Mouse (Mus musculus) thymus, postnatal 25 days (tissue): ENCODE results near the gene Gtf3c2.
"Not testable (repeated sequence)": the region's sequence is repeated elsewhere in the genome, so short reads cannot be mapped to it uniquely, and the experiment has no call there.

Experiments
- DNase-seq: peaks from one replicate; pipeline ENCODE4 v3.0.0; 2022

Gtf3c2 gene

DNA sequence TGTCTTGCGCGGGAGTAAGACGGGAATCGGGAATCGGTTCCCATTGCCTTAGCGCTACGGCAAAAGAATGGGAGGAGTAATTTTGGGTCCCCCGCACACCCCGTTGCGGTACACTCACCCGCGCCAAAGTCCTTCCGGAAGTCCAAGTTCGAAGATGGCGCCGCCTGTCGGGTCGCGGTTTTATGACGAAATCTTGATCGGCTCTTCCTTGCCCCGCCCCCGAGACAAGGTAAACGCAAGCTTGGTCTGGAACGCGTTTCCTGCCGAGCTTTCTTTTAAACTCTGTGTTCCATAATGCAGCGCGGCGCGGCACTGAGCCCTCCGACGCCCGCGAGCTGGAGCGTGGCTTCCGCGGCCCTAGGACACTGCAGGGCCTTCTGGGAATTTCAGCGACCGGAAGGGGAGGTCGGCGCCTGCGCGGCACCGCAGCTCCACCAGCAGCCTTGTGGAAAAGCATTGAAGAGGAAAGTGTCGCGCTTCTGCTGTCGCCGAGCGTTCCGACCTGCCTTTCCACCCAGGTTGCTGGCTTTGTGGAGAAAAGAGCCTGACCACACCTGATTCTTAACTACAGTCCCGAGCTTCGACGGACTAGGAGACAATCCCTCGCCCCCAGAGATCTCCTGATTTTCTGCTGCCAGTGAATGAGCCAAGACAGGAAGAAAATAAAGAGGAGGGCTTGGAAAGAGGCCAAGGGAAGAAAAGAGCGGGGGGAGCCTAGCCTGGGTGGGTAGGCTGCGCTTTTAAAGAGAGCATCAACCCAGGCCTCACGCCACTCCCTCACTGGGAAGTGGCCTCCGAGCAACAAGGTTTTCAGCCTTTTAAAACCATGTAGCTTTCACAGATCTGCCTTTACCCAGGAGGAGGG is at the start of gene Gtf3c2, which contains the start of gene Gm29609:
TSS of gene Gtf3c2 (minus strand) at position 379 of the 865 bp plus-strand sequence.
TSS of gene Gm29609 (minus strand) at position 146 of the 865 bp plus-strand sequence.
- peak; percentile 94 for DNase-seq

DNA sequence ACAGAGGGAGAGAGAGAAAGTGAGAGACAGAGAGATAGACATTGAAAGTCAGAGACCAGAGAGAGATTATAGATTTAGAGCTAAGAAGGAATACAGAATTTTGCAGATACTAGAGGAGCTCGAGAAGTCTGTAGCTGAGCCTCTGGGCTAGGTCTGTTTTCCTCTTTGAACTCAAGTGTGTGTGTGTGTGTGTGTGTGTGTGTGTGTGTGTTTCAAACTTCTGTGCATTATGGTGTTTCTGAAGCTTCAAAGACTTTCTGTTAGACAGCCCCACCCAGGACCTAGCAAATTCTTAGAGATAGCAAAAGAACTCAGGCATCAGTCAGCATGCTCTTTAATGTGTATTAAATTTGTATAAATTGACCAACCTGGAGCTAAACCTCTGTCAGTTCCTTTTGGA is 46.7 kb upstream of the Gtf3c2 start:
- DNase-seq = no peak

DNA sequence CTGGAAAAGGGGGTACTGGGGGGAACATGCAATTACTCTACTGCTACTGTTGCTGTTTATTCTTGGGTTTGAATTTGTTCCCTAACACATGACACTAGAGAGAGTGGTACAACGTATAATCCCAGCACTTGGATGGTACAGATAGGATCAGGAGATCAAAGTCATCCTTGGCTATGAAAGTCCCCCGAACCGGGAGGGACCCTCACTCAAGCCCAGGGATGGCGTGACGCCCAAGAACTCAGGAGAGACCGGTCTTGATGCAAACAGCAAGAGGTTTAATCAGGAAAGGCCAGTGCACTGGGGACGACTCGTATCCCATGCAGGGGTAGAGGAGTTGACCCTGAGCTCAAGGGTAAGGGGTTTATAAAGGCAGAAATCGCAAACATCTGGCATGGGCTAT is 42.8 kb upstream of the Gtf3c2 start:
- no peak for DNase-seq

DNA sequence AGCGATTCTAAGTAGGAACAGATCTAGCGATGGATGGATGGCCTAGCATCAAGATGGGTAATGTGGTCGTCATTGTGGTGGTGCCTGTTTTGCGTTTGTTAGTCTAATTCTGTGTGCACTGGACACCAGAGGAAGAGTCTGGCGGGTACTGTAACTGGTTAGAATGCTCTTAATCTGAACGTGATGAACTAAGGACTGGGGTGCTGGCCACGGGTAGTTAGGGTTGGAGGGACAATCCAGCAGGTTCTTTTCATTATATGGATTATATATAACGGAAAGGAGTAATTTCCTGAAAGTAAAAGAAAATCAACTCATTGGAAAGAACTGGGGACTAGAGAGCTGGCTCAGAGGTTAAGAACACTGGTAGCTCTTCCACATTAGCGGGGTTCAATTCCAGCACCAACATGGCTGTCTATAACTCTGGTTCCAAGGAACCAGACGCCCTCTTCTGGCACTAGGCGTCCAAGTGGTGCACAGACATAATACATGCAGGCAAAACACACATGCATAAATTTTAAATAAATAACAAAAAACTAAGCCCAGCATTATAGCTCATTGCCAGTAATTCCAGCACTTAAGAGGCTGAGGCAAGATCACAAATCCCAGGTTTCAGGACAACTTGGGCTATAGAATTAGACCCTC is 41.5 kb upstream of the Gtf3c2 start:
- peak; percentile 47 for DNase-seq

DNA sequence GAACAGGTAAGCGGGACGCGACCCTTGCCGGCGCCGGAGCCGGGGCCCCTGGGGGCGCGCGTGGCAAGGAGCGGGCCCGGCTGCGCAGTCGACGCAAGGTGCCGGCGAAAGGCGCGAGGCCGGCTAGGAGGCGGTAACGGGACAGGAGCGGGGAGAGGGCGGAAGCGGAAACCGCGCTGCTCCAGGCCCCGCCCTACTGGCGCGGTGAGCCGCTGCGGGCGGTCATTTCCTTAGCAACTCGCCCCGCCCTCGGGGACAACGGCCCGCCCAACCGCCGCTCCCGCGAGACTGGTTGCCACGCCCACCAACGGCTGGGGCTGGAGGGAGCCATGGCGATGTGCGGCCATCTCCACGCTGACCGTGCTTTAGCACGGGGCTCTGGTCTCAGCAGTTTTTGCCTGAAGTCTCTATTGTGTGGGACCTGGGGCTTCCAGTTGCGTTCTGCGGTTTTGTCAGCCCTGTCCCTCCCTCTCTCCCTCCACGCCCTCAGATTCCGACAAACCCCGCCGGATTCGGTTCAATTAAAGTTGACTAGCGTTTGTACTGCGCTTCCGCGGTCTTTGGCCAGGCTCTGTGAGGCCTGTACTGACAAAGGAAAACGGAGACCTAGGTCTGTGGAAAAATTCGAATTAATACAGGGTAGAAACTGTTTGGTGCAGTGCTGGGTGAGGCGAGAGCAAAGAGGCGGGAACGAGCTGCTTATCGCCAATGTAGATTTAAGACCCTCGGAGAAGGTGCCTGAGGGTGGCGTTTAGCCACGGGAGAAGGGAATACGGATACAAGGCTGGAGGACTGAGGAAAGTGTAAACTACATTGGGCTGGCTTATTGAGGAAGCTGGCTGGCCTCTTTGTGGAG is 40.7 kb upstream of the Gtf3c2 start, which contains the start of gene Ppm1g:
TSS of gene Ppm1g (minus strand) at position 240 of the 856 bp plus-strand sequence.
- DNase-seq = peak; percentile 98

DNA sequence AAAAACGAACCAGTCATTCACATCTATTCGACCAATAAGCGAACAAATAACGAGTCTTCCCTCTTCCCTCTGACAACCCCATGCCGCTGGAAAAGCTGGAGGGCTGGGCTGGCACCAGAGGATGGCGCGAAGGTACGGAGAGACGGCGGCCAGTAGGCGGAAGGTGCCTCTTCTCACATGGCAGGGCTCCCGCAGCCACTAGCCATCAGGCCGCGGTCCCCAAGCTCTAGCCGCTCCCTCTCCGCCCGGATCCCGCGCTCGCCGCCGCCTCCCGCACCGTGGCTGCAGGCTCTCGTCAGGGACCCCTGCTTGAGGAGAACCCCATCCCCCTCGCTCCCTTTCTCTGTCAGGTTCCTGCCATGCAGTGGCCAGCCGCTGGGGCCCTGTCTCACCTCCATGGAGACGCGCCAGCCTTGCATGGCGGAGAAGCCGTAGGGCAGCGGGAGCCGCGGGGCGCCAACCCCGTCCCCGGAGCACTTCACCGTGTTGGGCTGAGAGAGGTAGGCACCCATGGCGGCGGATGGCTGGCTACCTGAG is 40.0 kb upstream of the Gtf3c2 start:
- no peak for DNase-seq

DNA sequence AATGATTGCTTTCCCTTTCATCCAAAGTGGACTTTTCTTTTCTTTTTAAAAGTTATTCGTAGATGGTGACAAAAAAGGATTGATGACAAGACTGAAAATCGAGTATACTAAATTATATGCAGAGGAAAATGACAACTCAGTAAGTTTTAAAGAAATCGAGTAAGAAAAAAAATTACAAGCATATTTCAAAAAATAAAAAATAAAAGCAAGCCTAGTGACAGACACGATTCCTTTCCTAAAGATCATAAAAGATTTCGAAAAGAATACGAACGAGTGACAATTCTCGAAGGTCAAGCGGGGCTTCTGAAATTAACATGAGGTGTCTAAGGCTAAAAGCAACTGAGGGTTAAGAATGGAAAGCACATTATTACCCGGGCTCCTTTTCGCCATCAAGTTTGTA is 39.5 kb upstream of the Gtf3c2 start:
- DNase-seq = no peak

DNA sequence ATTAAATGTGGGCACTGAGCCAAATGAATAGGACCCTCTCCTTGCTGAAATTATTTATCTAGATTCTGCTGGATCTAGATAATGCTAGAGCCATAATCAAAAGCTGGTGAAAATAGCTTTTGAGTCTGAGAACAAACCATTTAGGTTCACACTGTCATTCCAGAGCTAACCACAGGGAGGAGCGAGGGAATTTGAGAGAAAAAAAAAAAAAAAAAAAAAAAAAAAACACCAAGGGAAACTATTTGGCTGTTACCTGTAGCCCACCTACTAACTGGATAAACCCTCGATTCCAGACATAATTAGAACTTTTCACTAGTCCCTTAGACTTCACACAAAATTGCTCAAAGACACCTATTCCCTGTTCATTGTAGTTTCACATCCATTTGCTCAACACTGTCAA is 39.1 kb upstream of the Gtf3c2 start:
- DNase-seq = no peak

DNA sequence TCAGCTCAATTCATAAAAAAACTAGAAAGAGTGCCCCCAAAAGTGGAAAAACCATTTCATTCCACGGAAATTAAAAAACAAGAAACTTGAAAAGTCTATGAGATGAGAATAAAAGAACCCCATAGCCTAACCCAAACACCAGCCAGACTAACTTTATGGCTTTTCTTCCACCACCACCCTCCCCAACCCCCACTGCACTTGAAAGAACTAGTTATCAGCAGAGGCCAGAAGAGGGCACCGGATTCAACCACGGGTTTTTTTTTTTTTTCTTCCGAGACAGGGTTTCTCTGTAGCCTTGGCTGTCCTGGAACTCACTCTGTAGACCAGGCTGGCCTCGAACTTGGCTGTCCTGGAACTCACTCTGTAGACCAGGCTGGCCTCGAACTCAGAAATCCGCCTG is 38.4 kb upstream of the Gtf3c2 start:
- DNase-seq = no peak

DNA sequence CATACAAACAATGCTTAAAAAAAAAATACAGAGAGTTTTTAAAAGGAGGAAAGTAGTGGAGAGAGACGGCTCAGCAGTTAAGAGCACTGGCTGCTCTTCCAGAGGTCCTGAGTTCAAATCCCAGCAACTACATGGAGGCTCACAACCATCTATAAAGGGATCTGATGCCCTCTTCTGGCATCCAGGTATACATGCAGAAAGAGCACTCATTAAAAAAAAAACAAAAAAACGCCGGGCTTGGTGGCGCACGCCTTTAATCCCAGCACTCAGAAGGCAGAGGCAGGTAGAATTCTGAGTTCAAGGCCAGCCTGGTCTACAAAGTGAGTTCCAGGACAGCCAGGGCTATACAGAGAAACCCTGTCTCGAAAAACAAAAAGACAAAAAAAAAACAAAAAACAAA is 36.6 kb upstream of the Gtf3c2 start:
- not testable (repeated sequence) for DNase-seq

DNA sequence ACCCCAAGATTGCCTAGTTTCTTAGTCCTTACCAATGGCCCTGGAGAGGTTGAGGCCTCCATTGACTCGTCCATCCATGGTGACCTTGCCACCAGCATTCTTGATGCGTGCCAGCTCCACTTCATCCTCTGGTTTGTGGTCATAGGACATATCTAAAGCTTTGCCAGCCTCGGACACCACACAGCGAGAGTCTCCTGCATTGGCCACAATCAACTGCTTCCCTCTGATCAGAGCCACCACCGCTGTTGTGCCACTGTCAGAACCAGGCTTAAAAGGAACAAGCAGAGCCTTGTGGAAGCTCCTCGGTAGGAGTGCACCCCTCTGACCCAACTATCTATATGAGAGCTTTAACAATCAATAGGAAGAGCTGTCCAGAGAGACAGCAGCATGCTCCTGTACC is 24.5 kb upstream of the Gtf3c2 start:
- DNase-seq = no peak

DNA sequence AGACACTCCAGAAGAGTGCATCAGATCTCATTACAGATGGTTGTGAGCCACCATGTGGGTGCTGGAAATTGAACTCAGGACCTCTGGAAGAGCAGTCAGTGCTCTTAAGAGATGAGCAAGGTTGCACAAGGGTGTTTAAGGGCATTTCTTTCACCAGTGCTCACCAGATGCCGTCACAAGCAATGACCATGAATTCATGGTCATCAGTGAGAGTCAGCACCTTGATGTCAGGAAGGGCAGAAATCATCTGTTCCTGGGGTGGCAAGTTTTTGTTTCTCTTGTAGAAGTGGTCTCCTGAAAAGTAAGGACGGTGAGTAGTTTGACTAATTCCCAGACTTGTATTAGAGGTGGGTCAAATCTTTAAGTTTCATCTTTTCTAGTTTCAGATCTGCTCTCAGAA is 23.9 kb upstream of the Gtf3c2 start:
- no peak for DNase-seq

DNA sequence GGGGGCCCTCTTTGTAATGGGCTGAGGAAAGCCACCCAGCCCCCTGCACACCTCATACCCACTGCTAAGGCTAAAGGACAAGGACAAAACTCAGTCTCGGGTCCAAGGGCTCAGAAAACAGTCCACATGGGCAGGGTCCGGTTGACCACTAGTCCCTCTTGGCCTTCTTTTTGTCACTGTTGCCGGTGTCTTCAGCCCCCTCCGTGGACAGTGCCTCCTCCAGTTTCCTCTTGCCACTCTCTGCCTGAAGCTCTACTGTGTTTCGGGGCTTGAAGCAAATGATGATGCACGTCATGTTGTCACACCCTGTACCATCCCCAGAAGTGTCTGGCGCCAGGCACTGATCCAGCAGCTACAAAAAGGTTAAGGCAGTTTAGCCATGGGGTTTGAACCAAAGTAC is 23.0 kb upstream of the Gtf3c2 start:
- DNase-seq = no peak

DNA sequence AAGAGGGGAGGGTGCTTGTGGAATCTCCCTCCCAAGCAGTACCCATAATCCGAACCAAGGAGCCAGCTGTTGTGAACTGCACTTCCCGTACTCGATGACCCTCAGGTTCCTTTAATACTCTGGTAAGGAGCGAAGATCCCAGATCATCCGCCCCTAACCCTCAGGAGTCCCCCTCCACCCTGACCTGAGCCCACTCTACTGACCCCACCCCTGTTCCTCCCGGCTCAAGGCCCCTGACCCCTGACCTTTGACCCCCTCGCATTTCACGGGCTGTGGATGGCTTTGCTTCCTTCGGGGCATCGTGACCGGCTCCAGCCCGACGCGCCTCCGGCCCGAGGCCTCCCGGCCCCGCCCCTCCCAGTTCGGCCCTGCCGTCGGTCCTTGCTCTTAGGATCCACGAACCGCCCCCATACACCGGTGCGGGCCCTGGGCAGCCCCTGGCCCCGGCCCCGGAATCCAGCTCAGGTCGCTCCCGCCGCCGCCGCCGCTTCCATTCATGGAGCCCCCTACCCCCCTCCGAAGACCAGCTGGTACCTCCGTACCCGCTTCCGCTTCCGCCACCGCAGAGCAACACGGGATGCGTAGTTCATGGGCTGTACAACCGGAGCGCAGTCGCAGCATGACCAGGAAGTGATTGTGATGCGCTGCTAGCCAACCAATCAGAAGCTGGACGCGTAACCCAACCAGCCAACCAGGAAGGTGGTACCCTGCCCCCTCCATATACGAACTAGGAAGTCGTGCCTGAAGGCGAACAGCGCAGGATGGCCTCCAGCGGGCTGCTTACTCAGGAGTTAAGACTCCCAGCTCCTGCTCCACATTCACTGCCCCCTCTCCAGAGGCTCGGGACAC is 22.0 kb upstream of the Gtf3c2 start, which contains the start of gene Zfp513:
TSS of gene Zfp513 (minus strand) at position 562 of the 849 bp plus-strand sequence.
- peak; percentile 93 for DNase-seq

DNA sequence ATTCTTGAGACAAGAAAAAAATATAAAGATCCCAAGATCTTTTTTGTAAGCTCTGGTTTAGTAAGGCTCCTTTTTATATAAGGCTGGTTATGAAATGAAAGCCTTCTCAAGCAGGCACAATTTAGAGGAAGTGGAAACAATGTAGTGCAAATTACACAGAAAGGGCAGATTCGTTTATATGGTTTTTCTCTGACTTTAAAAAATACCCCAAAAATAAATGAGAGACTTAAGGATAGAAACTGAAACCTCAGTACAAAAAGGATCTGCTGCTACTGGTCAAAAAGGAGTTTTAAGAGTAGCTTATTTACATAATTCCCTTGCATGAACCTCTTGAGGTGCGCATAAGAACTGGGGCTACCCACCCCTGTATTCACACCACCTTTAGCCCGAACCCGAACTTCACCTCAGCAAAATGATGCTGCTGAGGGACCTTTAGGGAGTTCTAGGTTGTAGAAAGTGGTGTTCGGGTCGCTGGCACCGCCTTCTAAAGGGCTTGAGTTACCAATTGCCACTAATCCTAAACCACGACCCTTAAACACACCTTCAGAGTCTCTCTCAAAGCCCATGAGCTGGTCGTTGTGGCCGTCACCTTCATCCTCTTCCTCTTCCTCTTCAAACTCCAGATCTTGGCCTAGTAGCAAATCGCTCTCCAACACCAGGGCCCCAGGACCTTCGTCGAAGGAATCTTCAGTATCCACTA is 21.2 kb upstream of the Gtf3c2 start:
- no peak for DNase-seq

DNA sequence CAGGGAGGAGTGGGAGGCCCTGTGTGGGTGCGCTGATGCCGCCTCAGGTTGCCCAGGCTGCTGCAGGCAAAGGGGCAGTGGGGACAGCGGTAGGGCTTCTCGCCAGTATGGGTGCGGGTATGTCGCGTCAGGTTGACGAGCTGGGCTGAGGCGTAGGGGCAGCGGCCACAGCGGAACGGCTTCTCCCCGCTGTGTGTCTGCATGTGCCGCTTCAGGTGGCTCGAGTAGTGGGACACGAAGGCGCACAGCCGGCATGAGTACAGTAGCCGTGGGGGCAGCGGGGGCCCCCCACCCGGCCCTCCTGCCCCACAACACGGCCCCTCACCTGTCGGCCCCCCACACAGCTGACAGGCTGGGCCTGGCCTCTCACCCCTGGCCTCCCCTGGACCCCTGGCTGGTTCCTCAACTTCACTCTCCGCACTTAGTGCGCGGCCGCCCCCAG is 20.4 kb upstream of the Gtf3c2 start:
- DNase-seq = no peak

DNA sequence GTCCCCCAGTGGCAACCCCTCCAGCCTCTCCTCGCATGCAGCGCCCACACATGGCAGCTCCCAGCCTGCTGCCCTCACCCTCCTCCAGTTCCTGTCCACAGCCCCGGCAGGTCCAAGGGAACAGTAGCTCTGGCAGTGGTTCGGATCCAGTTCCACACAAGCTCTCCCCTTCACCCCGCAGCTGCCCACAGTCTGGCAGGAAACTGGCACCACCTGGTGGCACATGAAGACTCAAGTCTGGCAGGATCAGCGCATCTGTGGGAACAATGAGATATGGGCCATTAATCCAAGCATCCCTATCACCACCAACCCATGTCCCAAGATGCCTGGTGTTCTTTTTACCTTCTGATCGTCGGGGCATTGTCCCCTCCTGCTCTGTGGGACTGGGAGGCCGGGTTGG is 19.9 kb upstream of the Gtf3c2 start:
- peak; percentile 27 for DNase-seq

DNA sequence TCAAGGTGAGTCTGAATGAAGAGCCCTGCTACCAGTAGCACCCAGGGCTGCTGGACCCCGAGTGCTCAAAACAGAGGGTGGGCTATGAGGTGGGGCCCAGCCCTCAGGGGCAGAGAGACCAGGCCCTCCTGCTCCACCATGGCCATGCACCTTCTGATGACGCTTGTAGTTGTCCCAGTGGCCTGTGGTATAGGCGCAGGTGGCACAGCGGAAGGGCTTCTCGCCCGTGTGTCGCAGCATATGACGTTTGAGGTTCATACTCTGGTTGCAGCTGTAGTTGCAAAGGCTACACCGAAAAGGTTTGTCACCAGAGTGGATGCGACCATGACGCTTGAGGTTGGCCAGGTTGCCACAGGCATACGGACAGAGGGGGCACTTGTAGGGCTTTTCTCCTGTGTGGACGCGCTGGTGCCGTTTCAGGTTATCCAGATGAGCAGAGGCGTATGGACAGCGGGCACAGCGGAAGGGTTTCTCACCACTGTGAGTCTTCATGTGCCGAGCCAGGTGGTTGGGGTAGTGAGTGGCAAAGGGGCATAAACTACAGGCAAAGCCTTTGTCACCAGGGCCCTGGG is 19.5 kb upstream of the Gtf3c2 start:
- no peak for DNase-seq

DNA sequence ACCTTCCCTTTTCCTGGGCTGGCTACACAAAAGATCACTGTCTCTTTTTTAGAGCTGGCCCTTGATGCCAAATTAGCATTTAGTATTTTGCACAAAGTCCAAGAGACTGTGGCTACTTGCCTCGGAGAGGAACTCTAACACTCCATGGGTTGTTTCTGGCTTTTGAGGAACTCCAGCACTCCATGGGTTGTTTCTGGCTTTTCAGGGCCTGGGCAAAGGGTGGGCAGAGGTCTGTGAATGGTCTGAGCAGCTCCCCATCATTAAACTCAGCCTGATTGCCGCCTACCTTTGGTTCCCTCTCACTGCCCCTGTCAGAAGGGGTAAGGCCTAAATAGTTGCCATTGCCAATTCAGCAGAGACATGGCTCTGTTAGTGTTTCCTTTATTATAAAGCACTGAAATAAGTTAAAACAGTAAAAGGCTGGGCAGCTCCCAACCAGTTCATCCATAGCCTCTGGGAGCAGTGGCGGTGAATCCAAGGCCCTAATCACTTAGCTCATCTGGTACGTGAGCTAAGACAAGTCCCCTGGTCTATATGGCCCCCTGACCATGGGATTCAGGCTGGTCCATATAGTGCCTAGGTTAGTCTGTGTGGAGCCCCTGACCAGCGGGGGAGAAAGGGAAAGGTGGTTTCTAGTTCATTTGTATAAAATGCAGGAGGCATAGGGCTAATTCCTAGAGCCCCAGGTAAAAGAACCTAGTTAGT is 18.8 kb upstream of the Gtf3c2 start:
- no peak for DNase-seq

DNA sequence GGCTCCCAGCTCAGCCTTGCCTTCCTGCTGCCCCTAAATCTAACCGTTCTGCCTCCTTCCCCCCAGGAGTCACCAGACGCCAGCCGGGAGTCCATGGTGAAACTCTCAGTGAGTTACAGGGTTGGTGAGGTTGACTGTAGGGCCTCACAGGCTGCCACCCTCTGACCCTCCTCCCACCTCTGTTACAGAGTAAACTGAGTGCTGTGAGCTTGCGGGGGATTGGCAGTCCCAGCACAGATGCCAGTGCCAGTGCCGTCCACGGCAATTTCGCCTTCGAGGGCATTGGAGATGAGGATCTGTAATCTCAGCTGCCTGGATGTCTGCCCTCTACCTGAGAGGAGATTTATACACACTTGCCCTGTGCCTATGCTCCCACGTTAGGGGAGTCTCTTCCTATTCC is 18.2 kb upstream of the Gtf3c2 start:
- DNase-seq = no peak
